Mouse (Mus musculus) liver, embryonic 13.5 days (tissue): Measurements from ENCODE around the gene Tmem45a. TPM values are rescaled to one million over a fixed set of nuclear protein-coding genes. Genes with fewer than 3 reads are reported as not detected.

Experiments
- ATAC-seq: fragments of 200-750 bp; cut with Nextera tagmentation; 2 replicates; pipeline ENCODE4 v1.8.0; 2017; ENCODE audit warnings: low read depth, mild to moderate bottlenecking, moderate number of reproducible peaks, moderate library complexity
- DNase-seq: peaks from one replicate; pipeline ENCODE4 v3.0.0; 2022
- H3K27ac ChIP-seq: fragments of 300-500 bp; sonication (generic); 2 replicates; pipeline ENCODE4 v1.5.1; 2015; ENCODE audit warnings: moderate library complexity, mild to moderate bottlenecking, inconsistent platforms
- H3K27me3 ChIP-seq: fragments of 300-500 bp; sonication (generic); 2 replicates; pipeline ENCODE4 v1.6.1; 2015; ENCODE audit warnings: mild to moderate bottlenecking, inconsistent platforms
- H3K36me3 ChIP-seq: fragments of 300-500 bp; sonication (generic); 2 replicates; pipeline ENCODE4 v1.6.1; 2015; ENCODE audit warnings: mild to moderate bottlenecking, inconsistent platforms
- H3K4me1 ChIP-seq: fragments of 300-500 bp; sonication (generic); replicated peaks from 2 replicates; pipeline ENCODE4 v1.6.1; 2015; ENCODE audit warnings: inconsistent platforms
- H3K4me2 ChIP-seq: fragments of 300-500 bp; sonication (generic); 2 replicates; pipeline ENCODE4 v1.6.1; 2015; ENCODE audit warnings: inconsistent platforms, mild to moderate bottlenecking, moderate library complexity
- H3K4me3 ChIP-seq: fragments of 300-500 bp; sonication (generic); replicated peaks from 2 replicates; pipeline ENCODE4 v1.5.1; 2015; ENCODE audit warnings: mild to moderate bottlenecking, inconsistent platforms
- H3K9ac ChIP-seq: fragments of 300-500 bp; sonication (generic); 2 replicates; pipeline ENCODE4 v1.6.1; 2015; ENCODE audit warnings: mild to moderate bottlenecking, inconsistent platforms
- H3K9me3 ChIP-seq: fragments of 300-500 bp; sonication (generic); replicated peaks from 2 replicates; pipeline ENCODE4 v1.6.1; 2016; ENCODE audit warnings: inconsistent platforms
- WGBS: fragments of 180-500 bp; shearing (Covaris S2); methylation state at CpG from one replicate; pipeline ENCODE4 v1.1.7; 2015; ENCODE audit not compliant: insufficient replicate concordance; 5-methylcytosine and 5-hydroxymethylcytosine counted together
- polyA plus RNA-seq: library from polyadenylated mRNA; unstranded; fragments of >200 nt; fragmentation: Nextera tagmentation; extraction: Ambion mirVana; gene quantifications from 2 replicates; pipeline ENCODE4 v1.2.1, GENCODE M21; 2015

The Tmem45a gene
- polyA plus RNA-seq, 1 experiment from 2014 or later: 1.7 TPM

DNA sequence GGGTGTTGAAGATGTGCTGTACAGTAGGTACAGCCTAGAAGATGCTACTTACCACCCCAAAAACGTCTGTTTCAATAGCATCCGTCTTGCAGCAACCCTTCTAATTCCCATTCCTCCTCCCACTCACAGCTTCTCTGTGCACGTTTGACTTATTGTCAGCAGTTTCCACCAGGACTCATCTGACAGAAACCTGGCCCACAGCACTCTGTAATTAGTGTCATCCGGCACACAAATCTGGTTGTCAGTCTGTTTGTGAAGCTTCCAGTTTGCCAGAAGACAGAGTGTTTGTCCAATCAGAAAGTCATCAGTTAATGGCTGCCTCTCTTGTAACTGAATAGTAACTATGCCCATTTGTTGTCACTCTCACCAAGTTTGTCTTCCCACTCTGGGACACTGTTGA is 18.4 kb downstream of the Tmem45a start:
- ATAC-seq: no peak
- Histone ChIP-seq H3K4me3 (no peak overlapping the region), H3K27ac (no peak overlapping the region), H3K4me1 (no peaks in the 10 kb centered on the region), H3K4me2 (no peak overlapping the region), H3K27me3 (no peaks in the 10 kb centered on the region), H3K9me3 (no peaks in the 10 kb centered on the region), H3K36me3 (no peaks in the 10 kb centered on the region), H3K9ac (no peak overlapping the region)
- WGBS: 54% methylated on average over 4 of the region's 4 CpGs
- DNase-seq: no peak

DNA sequence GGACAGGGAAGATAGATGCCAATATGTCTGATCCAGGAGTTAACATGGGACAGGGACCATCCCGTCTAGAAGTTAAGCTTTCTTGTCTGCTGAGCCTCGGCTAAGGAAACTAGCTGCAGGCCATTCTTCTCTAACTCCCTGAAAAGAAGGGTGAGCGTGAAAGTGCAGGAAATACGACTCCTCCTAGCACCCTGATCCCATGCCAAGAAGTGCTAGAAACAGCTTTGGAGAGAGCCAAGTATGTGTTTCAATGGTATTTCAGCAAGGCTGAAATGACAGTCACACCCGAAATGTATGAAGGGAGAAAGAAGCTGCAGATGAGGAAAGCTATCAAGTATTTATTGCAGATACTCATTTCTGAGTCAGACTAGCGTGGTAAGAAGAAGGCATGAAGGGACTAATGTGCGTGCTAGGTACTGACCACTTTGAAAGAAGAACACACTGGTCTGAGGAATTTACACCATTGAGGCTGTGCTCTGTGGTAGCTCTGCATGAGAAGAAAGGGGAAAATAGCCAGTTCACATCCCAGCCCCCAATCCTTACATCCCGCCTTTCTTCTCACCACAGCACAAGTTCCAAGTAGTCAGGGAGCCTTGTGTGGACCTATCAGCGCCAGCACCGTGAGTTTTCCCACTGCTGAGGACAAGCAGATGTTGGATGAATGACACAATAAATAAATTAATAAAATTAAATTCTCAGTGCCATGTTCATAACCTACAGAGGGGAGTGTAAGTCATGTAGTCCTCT is 33.0 kb downstream of the Tmem45a start:
- Histone ChIP-seq H3K4me2 (no peak overlapping the region), H3K27ac (no peak overlapping the region), H3K4me1 (no peaks in the 10 kb centered on the region), H3K9me3 (no peaks in the 10 kb centered on the region), H3K36me3 (no peaks in the 10 kb centered on the region), H3K9ac (no peak overlapping the region), H3K4me3 (no peak overlapping the region), H3K27me3 (no peaks in the 10 kb centered on the region)
- WGBS: 47% methylated on average over 10 of the region's 10 CpGs
- no peak for DNase-seq
- no peak for ATAC-seq

DNA sequence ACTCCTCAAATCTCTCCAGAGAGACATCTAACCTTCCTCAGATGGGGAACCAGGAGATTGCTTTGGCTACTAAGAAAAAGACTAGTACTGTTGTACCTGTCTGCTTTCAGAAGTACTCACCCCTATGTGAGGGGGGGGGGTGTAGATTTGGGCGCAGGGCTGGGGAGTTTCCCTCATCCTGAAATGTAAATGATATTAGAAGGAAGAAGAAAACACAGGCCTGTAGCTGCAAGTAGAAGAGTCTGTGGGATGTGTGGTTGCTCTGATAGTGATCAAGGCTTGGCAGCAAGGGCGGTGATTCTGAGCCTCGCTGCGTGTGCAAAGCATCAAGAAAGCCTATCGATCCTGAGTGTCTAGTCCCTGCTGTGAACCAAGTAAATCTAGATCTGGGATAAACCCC is 43.0 kb downstream of the Tmem45a start:
- no peaks in the 10 kb centered on the region for H3K36me3 ChIP-seq
- no peaks in the 10 kb centered on the region for H3K27me3 ChIP-seq
- H3K4me3 ChIP-seq: no peak overlapping the region
- H3K27ac ChIP-seq: no peak overlapping the region
- WGBS: 36% methylated on average over 5 of the region's 5 CpGs
- ATAC-seq (no peak), DNase-seq (no peak)
- no peak overlapping the region for H3K4me2 ChIP-seq
- no peaks in the 10 kb centered on the region for H3K9me3 ChIP-seq
- H3K9ac ChIP-seq: no peak overlapping the region
- H3K4me1 ChIP-seq: no peaks in the 10 kb centered on the region

DNA sequence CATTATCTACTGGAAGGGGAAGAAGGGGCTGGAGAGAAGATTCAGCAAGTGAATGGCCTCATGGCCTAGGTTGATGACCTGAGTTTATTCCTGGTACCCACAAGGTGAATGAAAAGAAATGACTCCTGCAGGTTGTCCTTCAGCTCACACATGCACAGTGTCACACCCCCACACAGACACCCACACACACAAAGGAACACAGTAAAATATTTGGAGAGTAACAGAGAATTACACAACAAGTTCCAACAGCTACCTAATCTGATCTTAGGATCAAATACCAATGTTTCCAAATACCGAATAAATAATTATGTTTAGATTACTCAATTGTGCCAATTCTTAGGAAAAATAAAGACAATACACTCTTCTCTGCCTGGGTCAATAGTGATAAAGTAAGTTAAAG is 52.7 kb downstream of the Tmem45a start:
- no peak for DNase-seq
- 76% methylated on average over 1 of the region's 1 CpGs for WGBS
- Histone ChIP-seq H3K9ac (no peak overlapping the region), H3K4me2 (no peak overlapping the region), H3K4me1 (no peaks in the 10 kb centered on the region), H3K27me3 (no peaks in the 10 kb centered on the region), H3K9me3 (no peaks in the 10 kb centered on the region), H3K4me3 (no peak overlapping the region), H3K27ac (no peak overlapping the region), H3K36me3 (no peaks in the 10 kb centered on the region)
- no peak for ATAC-seq

DNA sequence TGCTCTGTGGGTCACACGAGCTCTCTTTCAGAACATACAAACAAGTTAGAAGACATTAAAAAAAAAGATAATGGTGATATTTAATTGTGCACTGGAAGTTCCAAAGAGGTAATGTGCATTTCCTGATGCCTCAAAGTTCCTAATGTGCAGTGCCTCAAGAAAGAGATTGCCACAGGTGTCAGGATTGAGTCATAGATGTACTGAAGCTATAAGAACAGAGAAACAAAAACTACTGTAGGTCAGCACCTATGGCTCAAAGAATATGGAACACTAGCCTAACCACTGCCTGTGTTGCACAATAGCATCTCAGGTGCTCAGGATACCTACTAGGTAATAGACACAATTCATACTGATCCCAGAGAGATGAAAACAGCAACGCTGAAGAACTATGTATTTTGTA is 54.0 kb downstream of the Tmem45a start:
- WGBS: 77% methylated on average over 2 of the region's 2 CpGs
- ATAC-seq (no peak), DNase-seq (no peak)
- H3K27me3 ChIP-seq: no peaks in the 10 kb centered on the region
- H3K4me3 ChIP-seq: no peak overlapping the region
- no peak overlapping the region for H3K9ac ChIP-seq
- H3K4me2 ChIP-seq: no peak overlapping the region
- H3K36me3 ChIP-seq: no peaks in the 10 kb centered on the region
- no peaks in the 10 kb centered on the region for H3K9me3 ChIP-seq
- H3K4me1 ChIP-seq: no peaks in the 10 kb centered on the region
- no peak overlapping the region for H3K27ac ChIP-seq

DNA sequence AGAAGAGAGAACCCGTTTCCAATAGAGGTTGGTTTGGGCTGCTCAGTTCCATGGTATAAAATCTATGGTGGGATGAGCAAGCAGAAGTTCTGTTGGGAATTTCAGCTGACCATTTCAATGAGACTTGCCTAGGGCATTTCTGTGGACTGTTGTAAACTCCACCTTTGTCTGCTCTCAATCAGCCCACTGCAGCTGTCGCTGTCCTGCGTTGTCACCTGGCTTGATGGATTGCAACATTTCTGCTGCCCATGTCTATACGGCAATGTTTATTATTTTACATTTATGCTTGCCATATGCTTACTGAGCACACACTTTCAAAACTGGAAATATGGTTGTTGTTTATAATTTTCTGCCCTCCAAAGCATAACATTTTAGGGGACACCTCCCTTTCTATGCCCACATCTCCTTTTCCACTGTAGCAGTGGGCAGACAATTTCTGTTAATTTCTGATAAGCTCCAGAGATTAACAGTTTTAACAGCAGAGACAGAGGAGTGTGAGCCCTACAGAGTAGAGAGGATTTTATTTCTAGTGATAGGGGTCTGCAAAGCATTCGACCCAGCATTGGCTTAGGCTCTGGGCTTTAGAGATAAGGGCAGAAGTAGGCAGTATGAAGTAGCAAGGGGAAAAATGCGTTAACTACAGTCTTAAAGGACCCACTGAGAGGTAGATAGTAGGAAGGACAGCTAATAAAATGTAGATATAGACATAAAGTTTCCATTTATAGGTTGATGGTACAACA is 84.4 kb downstream of the Tmem45a start:
- Histone ChIP-seq H3K27ac (peak overlapping the region; percentile 85), H3K4me2 (peak overlapping the region; percentile 54), H3K36me3 (no peaks in the 10 kb centered on the region), H3K4me3 (no peak overlapping the region), H3K9me3 (no peaks in the 10 kb centered on the region), H3K9ac (peak overlapping the region; percentile 50), H3K4me1 (peaks cover 43% of the 10 kb centered on the region), H3K27me3 (no peaks in the 10 kb centered on the region)
- peak; percentile 97 for ATAC-seq
- 20% methylated on average over 6 of the region's 6 CpGs for WGBS
- DNase-seq: peak; percentile 48

DNA sequence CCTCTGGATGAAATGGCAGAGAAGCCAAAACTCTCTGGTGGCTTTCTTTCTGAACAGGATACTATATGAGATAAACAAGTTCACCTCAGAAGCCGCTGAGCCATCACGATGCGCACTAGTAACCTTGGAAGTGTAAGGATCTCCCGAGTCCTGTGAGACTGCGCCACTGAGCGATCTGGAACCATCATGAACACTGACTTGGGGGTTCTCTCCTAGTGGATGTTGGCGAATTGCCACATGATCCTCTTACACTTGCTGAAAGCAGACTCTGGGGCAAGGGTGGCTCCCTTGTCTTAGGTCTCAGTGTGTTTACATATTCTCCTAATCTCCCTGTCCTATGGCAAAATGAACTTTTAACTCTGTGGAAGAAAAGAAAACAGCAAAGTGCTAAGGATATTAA is 85.0 kb downstream of the Tmem45a start:
- H3K4me2 ChIP-seq: peak overlapping the region; percentile 54
- peak overlapping the region; percentile 85 for H3K27ac ChIP-seq
- no peaks in the 10 kb centered on the region for H3K9me3 ChIP-seq
- H3K4me1 ChIP-seq: peaks cover 46% of the 10 kb centered on the region
- H3K36me3 ChIP-seq: no peaks in the 10 kb centered on the region
- DNase-seq (no peak), ATAC-seq (no peak)
- no peak overlapping the region for H3K4me3 ChIP-seq
- WGBS: 61% methylated on average over 7 of the region's 7 CpGs
- no peaks in the 10 kb centered on the region for H3K27me3 ChIP-seq
- peak overlapping the region; percentile 50; the same call in 1 of the 2 replicates for H3K9ac ChIP-seq

DNA sequence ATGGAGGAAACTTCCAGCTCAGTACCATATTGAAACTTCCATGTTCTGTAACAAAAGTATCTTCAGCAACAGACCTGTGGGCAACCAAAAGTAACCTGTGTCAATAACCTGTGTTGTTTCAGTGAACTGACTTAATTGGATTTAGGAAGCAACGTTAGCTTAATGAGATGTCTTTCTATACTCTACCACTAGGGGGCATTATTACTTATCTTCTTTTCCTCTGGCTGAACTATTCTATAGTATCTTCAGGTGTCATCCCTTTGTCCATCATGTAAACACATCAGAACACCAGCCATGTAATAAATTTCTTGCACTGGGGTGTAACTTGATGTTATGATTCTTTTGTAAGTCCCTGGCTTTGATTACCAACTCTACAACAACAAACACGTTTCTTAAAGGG is 85.5 kb downstream of the Tmem45a start:
- no peaks in the 10 kb centered on the region for H3K27me3 ChIP-seq
- no peak overlapping the region for H3K9ac ChIP-seq
- WGBS: 33% methylated on average over 2 of the region's 2 CpGs
- H3K9me3 ChIP-seq: no peaks in the 10 kb centered on the region
- ATAC-seq (no peak), DNase-seq (no peak)
- H3K4me3 ChIP-seq: no peak overlapping the region
- peaks cover 51% of the 10 kb centered on the region for H3K4me1 ChIP-seq
- H3K27ac ChIP-seq: peak overlapping the region; percentile 85
- peak overlapping the region; percentile 54 for H3K4me2 ChIP-seq
- no peaks in the 10 kb centered on the region for H3K36me3 ChIP-seq

DNA sequence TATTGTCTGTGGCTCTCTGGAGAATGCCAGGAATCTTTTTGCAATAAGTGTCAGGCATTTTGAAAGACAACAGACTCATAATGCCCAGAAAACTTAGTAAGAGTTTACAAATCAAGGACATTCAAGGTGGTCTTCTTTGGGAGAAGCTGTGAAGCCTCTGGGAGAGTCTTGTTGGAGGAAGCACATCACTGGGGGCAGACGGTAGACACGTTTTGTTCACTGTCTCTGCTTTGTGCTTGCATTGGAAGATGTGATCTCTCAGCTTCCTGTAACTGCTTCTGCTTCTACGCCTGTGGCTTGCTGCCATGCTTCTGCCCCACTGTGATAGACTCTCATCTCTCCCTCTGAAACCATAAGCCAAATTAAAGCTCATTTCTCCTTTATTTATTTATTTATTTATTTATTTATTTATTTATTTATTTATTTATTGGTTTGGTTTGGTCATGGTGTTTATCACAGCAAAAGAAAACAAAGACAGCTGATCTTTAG is 86.4 kb downstream of the Tmem45a start:
- Histone ChIP-seq H3K27ac (no peak overlapping the region), H3K27me3 (no peaks in the 10 kb centered on the region), H3K4me3 (no peak overlapping the region), H3K9ac (no peak overlapping the region), H3K9me3 (no peaks in the 10 kb centered on the region), H3K4me1 (peaks cover 53% of the 10 kb centered on the region), H3K36me3 (no peaks in the 10 kb centered on the region), H3K4me2 (no peak overlapping the region)
- DNase-seq (no peak), ATAC-seq (no peak)
- 45% methylated on average over 3 of the region's 3 CpGs for WGBS

DNA sequence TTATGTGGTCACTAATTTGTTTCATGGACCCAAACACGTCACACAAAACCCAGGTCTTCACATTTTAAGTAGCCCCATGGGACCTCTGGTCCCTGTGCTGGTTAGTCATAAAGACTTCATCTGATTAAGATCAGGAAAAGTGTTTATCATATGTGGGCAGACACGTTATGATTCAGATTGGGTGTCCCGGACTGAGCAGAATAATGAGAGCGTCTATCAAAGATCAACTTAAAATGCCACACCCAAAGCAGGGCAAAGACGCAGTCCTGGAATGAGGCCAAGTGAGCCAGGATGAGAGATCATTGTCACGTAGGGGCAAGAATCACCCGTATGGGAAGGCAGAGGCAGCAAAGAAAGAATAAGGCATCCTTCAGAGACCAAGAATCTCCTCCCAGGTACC is 87.1 kb downstream of the Tmem45a start:
- H3K27me3 ChIP-seq: no peaks in the 10 kb centered on the region
- H3K4me1 ChIP-seq: peaks cover 53% of the 10 kb centered on the region
- no peak overlapping the region for H3K4me3 ChIP-seq
- no peak overlapping the region for H3K4me2 ChIP-seq
- DNase-seq: no peak
- H3K9ac ChIP-seq: no peak overlapping the region
- no peak for ATAC-seq
- H3K36me3 ChIP-seq: no peaks in the 10 kb centered on the region
- 30% methylated on average over 7 of the region's 7 CpGs for WGBS
- no peak overlapping the region for H3K27ac ChIP-seq
- H3K9me3 ChIP-seq: no peaks in the 10 kb centered on the region

DNA sequence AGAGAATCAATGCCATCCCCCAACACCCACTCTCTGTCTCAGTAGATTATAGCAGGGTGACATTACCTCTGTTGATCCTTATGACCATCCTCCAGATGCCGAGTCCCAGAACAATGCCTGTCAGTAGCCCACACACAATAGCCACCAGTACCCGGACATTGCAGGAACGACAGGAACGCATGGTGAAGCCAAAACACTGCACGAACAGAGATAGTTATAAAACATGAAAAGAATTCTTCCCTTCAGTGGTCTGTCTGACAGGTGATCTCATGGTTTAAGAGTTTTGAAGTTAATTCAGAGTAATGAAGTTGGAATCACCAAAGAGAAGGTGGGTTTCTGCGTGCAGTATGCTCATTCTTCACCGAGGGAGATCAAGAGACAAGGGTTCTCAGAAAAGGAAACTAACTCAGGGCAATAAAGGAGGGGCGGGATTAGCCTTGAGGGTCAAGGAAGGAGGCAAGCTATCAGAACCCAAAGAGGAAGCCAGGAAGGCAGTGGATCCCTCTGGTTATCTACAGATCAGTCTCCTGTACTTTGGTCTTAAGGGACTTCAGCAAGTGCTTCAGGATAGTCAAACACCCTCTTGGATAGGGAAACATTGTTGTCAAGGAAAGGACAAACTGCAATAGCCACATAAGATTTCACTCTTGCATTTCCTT is 90.4 kb downstream of the Tmem45a start, which contains the start of gene Adgrg7:
TSS of gene Adgrg7 (minus strand) at position 375 of the 659 bp plus-strand sequence.
- H3K4me3 ChIP-seq: no peak within 1 kb of the TSS
- H3K27ac ChIP-seq: no peak within 1 kb of the TSS
- no peak for ATAC-seq

More for the DNA sequence above, 90.4 kb downstream of the Tmem45a start, which contains the start of gene Adgrg7:
- no peaks in the 10 kb centered on the region for H3K36me3 ChIP-seq
- no peak for DNase-seq
- no peak within 1 kb of the TSS for H3K9ac ChIP-seq
- H3K4me2 ChIP-seq: peak within 1 kb of the TSS; percentile 12; the same call in 1 of the 2 replicates
- no peaks in the 10 kb centered on the region for H3K27me3 ChIP-seq
- no peaks in the 10 kb centered on the region for H3K9me3 ChIP-seq
- peaks cover 27% of the 10 kb centered on the region for H3K4me1 ChIP-seq
- WGBS: 42% methylated on average over 8 of the region's 8 CpGs
